Mouse (Mus musculus): ENCODE results near the gene Cox4i2. TPM values are rescaled to one million over a fixed set of nuclear protein-coding genes. Genes with fewer than 3 reads are reported as not detected.

Gene Cox4i2
- total RNA-seq, 4 experiments from 2014 or later = 1.4 to 3.1 (median 2.0) TPM

- no peak for DNase-seq (ENCODE audit: low spot score in 2 of 2)
These were observed 13.8 kb downstream of the Cox4i2 start for GRCm38 (mm10) chr2:152767618-152768271.

GRCm38 (mm10) chr2:152769677-152770076, 15.7 kb downstream of the Cox4i2 start:
- no peak for DNase-seq (ENCODE audit: low spot score in 2 of 2)

GRCm38 (mm10) chr2:152771571-152771970, 17.6 kb downstream of the Cox4i2 start:
- no peak for DNase-seq (ENCODE audit: low spot score in 2 of 2)

GRCm38 (mm10) chr2:152772231-152772630, 18.3 kb downstream of the Cox4i2 start:
- no peak for DNase-seq (ENCODE audit: low spot score in 2 of 2)

- DNase-seq (ENCODE audit: low spot score in 2 of 2) = no peak
These were observed 21.4 kb downstream of the Cox4i2 start for GRCm38 (mm10) chr2:152775357-152775756.

- DNase-seq (ENCODE audit: low spot score in 2 of 2) = no peak
These were observed 22.0 kb downstream of the Cox4i2 start for GRCm38 (mm10) chr2:152776019-152776418.

- no peak for DNase-seq (ENCODE audit: low spot score in 2 of 2)
These were observed 22.5 kb downstream of the Cox4i2 start for GRCm38 (mm10) chr2:152776435-152776834.

GRCm38 (mm10) chr2:152777081-152777480, 23.1 kb downstream of the Cox4i2 start:
- DNase-seq (ENCODE audit: low spot score in 2 of 2) = no peak

GRCm38 (mm10) chr2:152780466-152780865, 26.5 kb downstream of the Cox4i2 start:
- no peak for DNase-seq (ENCODE audit: low spot score in 2 of 2)

GRCm38 (mm10) chr2:152781031-152781711, 27.2 kb downstream of the Cox4i2 start:
- DNase-seq (ENCODE audit: low spot score in 2 of 2) = no peak

GRCm38 (mm10) chr2:152782656-152783055, 28.7 kb downstream of the Cox4i2 start:
- no peak for DNase-seq (ENCODE audit: low spot score in 2 of 2)

GRCm38 (mm10) chr2:152783241-152783640, 29.3 kb downstream of the Cox4i2 start:
- DNase-seq (ENCODE audit: low spot score in 2 of 2) = no peak

GRCm38 (mm10) chr2:152784640-152785039, 30.7 kb downstream of the Cox4i2 start:
- DNase-seq (ENCODE audit: low spot score in 2 of 2) = no peak

GRCm38 (mm10) chr2:152785446-152786350, 31.7 kb downstream of the Cox4i2 start:
- peak; percentile 65 to 73 for DNase-seq (ENCODE audit: low spot score in 2 of 2)

GRCm38 (mm10) chr2:152787136-152787535, 33.2 kb downstream of the Cox4i2 start:
- DNase-seq (ENCODE audit: low spot score in 2 of 2) = no peak

- no peak for DNase-seq (ENCODE audit: low spot score in 2 of 2)
These were observed 33.6 kb downstream of the Cox4i2 start for GRCm38 (mm10) chr2:152787543-152787942.

- DNase-seq (ENCODE audit: low spot score in 2 of 2) = no peak
These were observed 35.0 kb downstream of the Cox4i2 start for GRCm38 (mm10) chr2:152788892-152789421.

- no peak for DNase-seq (ENCODE audit: low spot score in 2 of 2)
These were observed 35.6 kb downstream of the Cox4i2 start for GRCm38 (mm10) chr2:152789591-152789999.

GRCm38 (mm10) chr2:152792461-152792860, 38.5 kb downstream of the Cox4i2 start:
- no peak for DNase-seq (ENCODE audit: low spot score in 2 of 2)

GRCm38 (mm10) chr2:152793381-152793780, 39.4 kb downstream of the Cox4i2 start:
- DNase-seq (ENCODE audit: low spot score in 2 of 2) = no peak

- no peak for DNase-seq (ENCODE audit: low spot score in 2 of 2)
These were observed 40.4 kb downstream of the Cox4i2 start for GRCm38 (mm10) chr2:152794281-152794827.

All from gastrocnemius, adult 8-10 months (tissue).